Mouse (Mus musculus): ENCODE measurements around the gene Cep95.
"Not testable (repeated sequence)": the region's sequence is repeated elsewhere in the genome, so short reads cannot be mapped to it uniquely, and the experiment has no call there.

Cep95 gene

DNA sequence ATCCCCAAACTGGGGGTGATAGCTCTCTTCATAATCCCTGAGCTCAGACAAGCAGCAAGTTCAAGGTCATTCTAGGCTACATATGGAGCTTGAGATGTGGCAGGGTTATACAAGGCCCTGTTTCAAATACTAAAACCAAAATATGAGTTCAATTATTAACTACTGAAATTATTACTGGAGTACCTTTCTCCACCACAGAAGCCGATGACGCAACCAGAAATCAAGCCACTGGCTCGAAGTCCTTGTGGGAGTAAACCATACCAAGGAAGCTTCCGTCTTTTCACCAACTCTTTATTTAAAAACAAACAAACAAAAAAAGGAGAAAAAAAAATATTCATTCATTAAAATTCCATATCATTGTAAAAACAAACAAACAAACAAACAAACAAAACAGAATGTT is 12.1 kb upstream of the Cep95 start:
- no peak for DNase-seq (ENCODE audit: low read depth, low spot score)

DNA sequence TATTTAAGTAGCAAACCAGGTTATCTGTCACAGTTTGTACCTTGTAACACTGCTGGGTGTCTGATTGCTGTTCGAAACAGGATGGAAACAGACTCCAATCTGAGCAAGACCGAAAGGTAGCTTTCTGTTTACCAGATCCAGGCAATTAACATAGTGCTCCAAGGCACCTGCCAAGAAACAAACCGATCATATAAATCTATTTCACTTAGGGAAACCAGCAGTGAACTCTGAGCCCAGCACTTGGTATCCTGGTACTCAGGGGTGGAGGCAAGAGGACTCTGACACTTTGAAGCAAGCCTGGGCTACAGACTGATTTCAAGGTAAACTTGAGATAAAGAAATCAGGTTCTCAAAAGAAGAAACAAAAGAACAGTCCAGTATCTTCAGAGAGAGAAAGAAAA is 11.7 kb upstream of the Cep95 start:
- no peak for DNase-seq (ENCODE audit: low read depth, low spot score)

DNA sequence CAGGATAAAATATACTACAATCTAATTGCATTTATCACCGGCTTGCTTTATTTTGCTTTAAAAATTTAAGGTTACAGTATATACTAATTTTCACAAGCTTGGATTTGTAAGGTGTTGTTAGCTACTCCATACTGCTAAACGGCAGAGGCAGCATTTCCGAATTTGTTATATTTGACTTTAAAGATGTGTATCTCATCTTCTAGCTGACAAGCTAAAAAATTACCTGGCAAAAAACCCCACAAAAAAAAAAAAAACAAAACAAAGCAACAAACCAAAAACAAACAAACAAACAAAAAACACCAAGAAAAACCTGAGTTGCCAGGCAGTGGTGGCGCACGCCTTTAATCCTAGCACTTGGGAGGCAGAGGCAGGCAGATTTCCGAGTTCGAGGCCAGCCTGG is 10.9 kb upstream of the Cep95 start:
- no peak for DNase-seq (ENCODE audit: low read depth, low spot score)

DNA sequence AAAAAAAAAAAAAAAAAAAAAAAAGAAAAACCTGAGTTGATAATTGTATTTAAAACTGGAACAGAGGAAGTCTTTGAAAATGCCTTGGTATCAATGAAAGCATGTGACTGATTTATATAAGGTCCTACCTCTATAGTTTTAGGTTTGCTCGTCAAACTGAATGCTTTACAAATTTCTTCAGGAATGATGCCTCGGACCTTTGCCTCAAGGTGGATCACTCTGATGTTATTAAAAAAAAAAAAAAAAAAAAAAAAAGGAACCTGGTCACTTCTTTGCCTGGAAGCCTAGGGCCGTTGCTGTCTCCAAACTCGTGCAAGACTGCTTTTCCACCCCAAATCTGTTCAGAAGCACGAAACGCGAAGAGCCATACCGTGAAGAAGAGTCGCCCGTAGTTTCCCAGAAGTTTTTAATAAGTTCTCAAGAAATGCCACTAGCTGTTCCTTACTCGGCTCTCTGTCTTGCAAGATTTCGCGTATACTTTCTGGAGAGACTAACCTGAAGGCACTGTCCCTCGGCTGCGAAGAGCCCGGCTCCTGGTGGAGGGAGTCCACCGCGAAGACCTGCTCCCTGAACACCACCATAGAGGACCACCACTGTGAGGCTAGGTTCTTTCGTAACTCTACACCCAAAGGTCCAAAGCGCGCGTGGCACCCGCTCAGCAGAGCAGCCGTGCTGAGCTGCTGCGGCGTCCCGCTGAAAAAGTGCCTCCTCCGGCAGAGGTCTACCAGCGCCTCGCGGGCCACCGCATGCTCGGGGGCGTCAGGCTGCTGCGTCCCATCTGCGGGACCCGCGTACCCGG is 10.3 kb upstream of the Cep95 start:
- no peak for DNase-seq (ENCODE audit: low read depth, low spot score)

DNA sequence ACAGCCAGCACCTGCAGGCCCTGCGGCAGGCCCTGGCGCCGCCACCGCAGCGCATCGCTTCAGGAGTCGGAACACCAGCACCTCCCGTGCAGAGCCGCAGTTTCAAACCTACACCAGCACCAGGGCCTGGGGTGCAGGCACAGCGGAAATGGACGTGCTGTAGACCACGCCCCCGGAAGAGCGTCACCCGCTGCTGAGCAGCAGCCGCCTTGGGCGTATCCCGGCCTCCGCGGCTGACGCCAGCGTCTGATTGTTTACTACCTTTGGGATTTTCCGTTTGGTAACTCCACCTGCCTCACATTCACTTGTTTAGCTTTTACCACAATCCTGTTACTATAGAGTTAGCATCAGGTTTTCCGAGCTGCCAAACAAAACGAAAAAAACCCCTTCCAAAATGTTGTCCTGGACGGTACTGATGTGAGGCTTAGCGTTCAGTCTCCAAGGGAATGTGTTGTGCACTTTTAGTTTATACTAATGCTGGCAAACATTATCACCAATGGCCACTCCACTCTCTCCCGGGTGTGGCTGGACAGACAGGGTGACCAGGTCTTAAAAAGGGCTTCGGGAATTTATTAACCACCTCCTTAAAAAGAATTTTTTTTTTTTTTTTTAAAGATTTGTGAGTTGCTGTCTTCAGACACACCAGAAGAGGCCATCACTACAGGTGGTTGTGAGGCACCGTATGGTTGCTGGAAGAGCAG is 9.5 kb upstream of the Cep95 start, which contains the start of gene Polg2:
Gene Polg2, minus strand, starts transcription at position 150 of the 701 bp plus-strand sequence.
- DNase-seq (ENCODE audit: low read depth, low spot score): peak; percentile 82

DNA sequence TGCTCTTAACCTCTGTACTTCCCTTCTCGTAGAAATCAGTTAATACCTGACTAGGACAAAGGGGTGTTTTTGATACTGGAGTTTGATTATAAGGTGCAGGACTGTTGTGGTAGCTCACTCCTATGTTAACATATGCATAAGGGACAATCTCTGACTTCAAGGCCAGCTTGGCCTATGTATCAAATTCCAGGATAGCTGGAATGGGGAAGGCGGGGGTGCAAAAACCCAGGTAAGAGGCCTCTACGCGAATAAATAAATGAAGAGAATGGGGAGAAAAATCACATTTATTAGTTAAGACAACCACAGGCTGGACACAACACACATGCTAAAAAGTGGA is 9.0 kb upstream of the Cep95 start:
- DNase-seq (ENCODE audit: low read depth, low spot score): no peak

DNA sequence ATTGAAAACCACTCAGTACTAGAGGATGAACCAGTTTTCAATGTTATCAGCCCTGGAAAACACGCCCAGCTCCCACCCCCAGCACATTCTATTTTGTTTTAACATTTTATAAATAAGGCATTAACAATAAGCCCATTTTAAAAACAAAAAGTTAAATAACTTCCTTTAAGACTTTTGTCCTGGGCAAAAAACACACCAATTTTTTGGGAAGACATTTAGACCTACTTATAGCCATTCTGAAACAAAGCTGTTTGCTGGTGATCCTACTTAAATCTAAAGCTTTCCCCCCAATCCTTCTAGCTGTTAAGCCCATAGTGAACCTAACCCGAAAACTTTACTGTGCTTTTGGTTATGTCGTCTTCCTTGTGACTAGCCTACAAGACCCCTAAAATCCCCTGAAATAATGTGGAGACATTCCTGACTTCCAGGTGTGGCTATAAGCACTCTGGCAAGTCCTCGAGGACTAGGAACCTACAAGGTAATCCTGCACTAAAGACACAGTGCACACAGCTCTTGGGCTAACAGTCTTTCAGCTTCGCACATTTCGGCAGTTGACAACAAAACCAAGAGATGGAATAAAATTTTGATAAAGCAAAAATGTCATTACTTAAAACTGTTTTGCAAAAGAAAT is 8.3 kb upstream of the Cep95 start:
- no peak for DNase-seq (ENCODE audit: low read depth, low spot score)

DNA sequence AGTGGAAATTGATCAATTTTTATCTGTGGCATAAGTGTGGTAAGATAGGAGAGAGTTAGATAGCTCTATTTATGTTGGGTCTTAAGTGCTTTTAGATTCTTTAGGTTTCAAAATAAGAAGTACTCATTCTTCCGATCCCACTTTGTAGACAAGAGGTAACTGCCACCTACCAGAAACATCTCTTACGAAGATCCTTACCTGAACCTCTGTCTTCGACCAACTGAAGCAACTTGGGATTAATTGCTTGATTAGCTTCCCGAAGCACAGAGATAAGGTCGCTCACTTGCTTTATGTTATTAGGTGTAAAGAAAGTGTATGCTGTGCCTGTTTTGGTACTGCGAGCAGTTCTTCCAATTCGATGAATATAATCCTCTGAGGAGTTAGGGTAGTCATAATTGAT is 6.8 kb upstream of the Cep95 start:
- not testable (repeated sequence) for DNase-seq (ENCODE audit: low read depth, low spot score)

DNA sequence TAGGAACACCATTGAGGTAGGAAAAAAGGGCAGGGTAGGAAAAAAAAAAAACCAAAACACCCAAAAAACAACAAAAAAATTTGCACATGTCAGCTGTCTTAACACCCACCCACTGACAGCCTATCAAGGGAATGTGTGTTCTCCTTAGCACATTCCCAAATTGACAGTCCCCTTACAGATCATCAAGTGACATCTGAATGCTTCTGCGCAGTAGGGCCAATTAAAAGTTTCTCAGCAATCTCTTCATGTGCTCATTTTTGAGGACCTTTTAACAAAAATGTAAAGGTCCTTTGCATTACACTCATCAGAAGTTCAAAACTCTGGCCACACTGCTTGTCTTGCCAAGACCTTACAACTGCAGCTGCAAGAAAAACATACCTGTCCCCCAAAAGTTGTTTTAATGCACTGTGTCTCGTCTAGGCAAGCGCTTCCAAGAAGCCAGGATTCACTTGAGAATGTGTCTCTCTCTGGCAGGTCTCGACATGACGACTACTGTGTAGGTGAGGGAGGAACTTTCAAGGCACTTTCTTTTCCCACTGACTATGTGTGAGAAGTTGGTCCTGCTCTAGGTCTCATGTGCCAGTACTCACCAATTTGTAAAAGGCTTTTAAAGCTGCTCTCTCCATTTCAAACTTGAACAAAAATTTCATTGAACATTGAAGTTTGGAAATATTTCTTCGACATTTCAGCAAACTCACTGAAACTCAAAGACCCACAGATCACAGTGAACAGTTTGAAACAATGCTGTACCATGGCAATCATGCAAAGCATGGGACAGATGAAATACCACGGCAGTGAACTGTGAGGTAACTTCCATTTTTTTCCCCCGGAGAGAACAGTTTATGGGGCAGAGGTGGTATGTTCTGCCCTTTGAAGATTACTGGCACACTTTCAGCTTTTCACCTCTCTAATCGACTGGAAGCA is 5.9 kb upstream of the Cep95 start:
- no peak for DNase-seq (ENCODE audit: low read depth, low spot score)

DNA sequence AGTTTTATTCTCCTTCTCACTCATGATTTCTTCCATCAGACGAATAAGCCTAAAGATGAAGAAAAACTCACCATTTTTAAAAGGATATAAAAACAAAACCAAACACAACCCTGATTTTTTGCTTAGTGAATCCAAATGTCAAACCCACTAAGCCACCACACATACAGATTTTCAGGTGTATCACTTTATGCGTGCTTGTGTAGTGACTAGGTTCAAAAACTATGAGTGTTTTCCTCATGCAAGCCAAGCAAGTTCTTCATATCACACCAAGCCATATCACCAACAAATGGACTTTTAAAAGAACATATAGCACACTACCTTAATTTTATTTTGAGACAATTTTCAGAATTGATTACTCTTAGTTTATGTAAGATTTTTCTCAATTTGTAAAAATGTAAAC is 4.6 kb upstream of the Cep95 start:
- no peak for DNase-seq (ENCODE audit: low read depth, low spot score)

DNA sequence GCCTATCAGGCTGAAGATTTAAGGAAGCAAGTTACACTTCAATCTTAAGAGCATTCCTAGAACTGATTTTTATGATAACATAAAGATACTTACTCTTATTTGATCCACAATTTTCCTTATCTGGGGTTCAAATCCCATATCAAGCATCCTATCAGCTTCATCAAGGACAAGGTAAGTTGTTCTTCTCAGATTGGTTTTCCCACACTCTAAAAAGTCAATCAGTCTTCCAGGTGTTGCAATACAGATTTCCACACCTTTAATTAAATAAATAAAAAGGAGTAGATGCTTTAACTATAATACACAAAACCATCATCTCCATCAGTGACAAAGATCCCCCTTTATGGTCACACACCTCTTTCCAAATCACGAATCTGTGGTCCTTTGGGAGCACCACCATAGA is 4.0 kb upstream of the Cep95 start:
- no peak for DNase-seq (ENCODE audit: low read depth, low spot score)

DNA sequence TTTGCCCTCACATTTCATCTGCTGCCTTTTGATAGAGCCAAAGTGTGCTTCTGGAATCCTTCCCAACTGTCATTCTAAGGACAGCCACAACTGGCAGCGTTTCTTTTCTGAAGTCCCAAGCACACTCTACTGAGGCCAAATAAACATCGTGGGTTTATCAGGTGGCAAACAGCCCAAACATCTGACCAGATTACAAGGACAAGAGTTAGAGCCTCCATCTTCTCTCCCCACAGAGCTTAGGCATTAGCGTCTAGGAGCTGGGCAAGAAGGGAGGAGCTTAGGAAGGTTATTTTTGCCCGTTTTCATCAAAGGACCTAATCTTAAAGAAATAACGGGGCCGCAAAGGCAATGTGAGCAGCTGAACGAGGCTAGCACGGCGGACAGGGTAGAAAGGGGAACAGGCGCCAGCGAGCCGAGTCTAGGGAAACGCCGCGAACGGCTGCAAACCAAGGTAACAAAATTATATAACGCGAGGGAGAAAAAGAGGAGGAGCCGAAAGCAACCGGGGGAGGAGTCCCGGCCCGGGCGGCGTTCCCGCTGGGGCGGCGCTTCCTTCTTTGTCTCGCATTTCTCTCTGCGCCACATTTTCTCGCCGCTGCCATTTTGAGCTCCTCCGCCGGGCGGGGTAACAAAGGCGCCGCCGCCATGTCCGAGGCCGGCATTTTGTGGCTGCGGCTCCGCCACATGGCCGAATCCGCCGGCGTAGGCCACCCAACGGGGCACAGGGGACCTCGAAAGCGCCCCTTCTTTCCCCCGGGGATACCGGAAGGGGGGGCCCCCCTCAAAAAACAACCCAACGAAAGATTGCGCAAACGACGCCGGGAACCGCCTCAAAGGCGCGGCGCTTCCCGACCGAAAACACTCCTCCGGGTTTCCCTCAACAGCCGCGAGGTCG is 1.7 kb upstream of the Cep95 start:
- DNase-seq (ENCODE audit: low read depth, low spot score): peak; percentile 72

DNA sequence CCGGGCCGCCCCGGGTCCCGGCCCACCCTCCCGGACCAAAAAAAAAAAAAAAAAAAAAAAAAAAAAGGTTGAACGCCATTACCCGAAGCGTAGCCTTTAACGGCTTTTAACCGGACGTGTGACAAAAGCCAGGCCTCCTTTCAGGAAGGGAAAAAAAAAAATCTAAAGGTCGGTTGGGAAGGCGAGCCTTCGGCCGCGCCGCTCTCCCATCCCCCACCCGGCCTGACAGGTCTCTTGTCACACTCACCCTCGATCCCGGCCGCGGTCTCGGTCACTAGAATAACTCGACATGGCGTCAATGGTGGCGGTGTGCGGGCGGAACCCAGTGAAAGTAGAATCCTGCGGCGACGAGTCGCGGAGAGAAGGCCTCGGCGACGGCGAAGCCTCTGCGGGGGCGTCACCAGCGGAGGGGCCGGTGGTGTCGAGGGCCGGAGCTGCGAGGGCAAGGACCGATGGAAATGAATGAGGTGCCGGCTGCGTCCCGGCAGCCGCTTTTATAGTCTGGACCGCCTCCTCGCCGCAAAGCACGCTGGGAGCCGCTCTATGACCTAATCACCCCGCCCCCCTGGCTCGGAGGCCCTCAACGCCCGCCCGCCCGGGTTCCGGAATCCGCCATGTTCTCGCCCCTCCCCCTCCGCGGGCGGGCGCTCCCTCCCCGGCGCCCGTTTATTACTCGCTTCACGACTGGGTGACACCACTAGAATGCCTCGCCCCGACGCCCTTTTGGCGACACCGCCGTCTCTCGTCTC is 852 bp upstream of the Cep95 start:
- peak; percentile 91 for DNase-seq (ENCODE audit: low read depth, low spot score)

DNA sequence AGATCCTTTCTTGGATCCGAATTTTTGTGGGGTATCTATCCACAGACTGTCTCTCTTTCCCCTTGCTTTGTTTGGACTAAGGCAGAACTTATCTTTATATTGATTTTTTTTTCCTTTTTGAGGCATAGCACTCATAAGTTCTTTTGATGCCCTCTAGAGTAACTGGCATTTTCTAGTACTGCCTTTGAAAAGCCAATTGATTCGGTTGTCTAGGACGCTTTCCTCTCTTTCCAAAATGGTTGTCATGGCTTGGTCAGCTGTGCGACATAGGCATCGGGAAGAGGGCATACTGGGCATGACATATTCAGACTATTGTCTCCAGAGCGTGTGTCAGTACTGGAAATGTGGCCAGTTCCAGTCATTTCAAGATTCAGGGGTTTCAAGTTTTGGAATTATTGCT is 597 bp downstream of the Cep95 start:
- no peak for DNase-seq (ENCODE audit: low read depth, low spot score)

DNA sequence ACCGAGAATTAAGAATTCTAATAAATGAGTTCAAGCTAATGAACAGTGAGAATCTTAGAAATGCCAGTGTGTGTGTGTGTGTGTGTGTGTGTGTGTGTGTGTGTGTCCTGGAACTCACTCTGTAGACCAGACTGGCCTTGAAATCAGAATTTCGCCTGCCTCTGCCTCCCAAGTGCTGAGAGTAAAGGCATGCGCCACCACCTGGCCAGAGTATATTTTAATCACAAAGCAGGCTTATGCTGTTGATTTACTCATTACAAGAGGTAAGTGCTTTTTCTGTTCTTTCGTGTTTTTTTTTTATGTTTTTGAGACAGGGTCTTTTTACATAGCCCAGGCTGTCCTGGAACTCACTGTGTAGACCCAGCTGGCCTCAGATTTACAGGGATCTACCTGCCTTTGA is 4.8 kb downstream of the Cep95 start:
- DNase-seq (ENCODE audit: low read depth, low spot score): no peak

DNA sequence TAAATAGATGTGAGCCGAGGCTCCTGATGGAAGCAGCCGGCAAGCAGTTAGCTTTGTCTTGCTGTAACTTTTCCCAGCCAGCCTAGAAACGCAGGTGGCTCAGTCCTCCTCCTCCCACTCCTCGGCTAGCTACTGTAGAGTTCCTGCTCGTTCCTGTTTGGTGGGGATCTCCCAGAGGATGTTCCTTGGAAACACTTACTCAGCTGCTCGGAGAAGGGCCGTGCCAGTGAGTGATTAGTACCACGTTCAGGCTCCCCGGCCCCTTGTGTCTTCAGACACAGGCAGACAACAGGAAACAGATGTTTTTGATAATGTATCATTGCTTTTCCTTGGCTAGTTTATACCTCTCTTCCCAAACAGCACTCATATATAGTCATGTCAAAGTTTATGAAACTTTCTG is 6.6 kb downstream of the Cep95 start:
- DNase-seq (ENCODE audit: low read depth, low spot score): no peak

DNA sequence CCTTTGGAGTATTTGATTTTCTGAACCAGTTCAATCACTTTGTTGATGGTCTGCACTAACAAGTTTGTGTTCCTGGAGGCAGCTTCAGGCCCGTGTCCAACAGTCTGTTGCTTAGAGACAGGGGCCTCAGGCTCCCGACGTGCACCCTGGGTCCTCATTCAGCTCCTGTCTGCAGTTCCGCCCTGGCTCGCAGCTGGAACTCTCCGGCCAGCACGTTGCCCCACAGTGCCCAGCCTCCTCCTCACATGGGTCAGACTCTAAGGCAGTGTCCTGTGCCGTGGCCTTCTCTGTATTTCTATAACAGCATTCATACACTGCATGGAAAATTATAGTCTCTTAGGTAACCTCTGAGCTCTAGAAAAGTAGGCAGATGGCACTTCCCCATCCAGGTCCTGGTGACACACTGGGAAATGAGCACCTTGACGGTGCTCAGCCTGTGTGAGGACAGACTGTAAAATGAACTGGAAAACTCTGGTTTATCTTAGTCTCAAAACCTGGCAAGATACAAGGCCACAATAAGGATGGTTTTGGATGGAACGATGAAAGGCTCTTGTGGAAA is 13.1 kb downstream of the Cep95 start:
- no peak for DNase-seq (ENCODE audit: low read depth, low spot score)

DNA sequence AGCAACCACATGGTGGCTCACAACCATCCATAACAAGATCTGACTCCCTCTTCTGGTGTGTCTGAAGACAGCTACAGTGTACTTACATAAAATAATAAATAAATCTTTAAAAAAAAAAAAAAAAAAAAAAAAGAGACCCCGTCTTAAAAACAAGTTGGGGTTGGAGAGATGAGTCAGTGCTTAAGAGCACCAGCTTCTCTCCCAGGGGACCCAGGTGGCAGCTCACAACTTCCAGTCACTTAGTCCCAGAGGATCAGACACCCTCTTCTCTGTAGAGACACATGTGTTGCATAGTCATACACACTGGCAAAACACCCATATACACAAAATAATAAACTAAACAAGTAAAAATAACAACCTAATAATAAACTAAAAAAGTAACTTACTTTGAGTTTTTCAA is 18.4 kb downstream of the Cep95 start:
- not testable (repeated sequence) for DNase-seq (ENCODE audit: low read depth, low spot score)

DNA sequence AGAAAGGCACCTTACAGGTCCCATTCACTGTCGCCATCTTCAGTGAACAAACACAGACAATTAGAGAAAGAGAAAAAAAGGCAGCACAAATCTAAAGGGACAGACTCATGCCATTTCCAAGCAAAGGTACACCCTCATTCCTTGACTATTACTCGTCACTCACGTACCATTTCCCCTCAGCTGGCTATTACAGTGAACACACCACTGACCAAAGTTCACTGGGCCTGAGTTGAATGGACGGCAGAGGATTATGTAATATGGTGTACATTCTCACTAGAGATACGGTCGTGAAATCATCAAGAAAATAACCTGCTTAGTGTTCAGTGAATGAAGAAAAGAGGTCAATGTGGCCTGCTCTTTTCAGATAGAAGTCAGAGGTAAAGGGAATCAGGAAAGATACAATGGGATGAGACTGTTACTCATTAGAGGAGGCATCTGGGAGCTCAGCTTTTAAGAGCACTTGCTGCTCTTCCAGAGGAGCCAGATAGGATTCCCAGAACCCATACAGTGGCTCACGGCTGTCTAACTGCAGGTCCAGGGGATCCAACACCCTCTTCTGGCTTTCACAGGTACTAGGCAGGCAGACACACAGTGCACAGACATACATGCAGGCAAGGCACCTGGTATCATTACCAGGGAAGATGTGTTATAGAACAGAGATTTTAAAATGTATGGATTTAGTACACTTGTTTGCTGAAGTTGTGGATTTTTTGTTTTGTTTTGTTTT is 23.5 kb downstream of the Cep95 start:
- no peak for DNase-seq (ENCODE audit: low read depth, low spot score)

All from brain, embryonic 18.5 days (tissue).